Mouse (Mus musculus) pancreas, adult 10 weeks (tissue): Measurements from ENCODE around the gene Zfp345. TPM values are rescaled to one million over a fixed set of nuclear protein-coding genes. Genes with fewer than 3 reads are reported as not detected.

ENCODE experiments used
- polyA plus RNA-seq: library from polyadenylated mRNA; stranded (reverse); fragments of 350-450 nt; fragmentation: Illumina TruSeq; extraction: RNeasy Lipid Tissue Mini Kit (QIAGEN cat#74804); gene quantifications from one replicate; pipeline ENCODE4 v1.2.3, GENCODE M21; 2015; ENCODE audit warnings: low read depth, low replicate concordance; ENCODE audit not compliant: insufficient read depth

Gene Zfp345
- polyA plus RNA-seq, result not detected

GRCm38 (mm10) chr2:150484939-150485778 lies at the start of gene Zfp345:
Zfp345 (minus strand) TSS chr2:150485091.

DNA sequence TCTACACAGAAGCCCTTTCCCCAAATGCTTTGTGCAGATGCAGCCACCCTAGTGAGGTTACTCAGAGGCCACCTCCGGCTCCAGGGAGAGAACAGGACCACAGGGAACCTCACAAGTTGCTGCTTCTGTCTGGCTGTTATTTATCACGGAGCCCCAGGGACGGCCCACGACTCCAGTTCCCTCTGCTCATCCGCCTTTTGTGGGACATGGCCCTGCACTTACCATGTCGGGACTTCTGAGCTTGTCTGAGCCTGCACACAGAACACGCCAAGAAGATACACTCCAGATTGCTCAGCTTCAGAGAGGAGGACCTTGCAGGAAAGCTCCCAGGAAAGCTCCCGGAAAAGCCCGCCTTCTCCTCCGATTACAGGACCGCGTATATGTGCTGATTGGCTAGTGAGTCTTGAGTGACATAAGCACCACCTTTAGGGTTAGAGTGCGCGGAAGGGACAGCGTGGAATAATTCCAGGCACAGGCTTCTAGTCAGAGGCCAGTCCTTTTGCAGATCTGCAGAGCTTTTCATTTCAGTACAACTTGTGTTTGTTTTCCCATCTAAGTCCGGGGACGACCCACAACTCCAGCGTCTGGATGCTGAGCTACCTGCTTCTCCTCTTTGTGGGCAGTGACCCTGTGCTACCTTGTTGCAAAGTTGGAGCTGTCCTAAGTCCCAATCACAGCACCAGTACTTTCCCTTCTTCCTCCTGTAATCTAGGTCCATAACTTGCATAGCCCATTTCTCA lies 33.5 kb downstream of the Zfp345 start, which contains the start of gene Zfp442:
TSS of gene Zfp442 (minus strand) at position 307 of the 740 bp plus-strand sequence.

Other genes starting within 250 kb of the Zfp345 start
- gene Gm21994, start 229.5 kb downstream of the Zfp345 start, polyA plus RNA-seq, result 1.5 TPM
- gene Gm14124, start 227.6 kb downstream of the Zfp345 start, polyA plus RNA-seq, result not detected
- not detected for gene Gm10130, start 161.4 kb downstream of the Zfp345 start, polyA plus RNA-seq
- not detected for gene 3300002I08Rik, start 122.3 kb downstream of the Zfp345 start, polyA plus RNA-seq
- gene Zfp442, start 33.6 kb downstream of the Zfp345 start, polyA plus RNA-seq, result 0.28 TPM
- not detected for gene Cst7, start 85.3 kb upstream of the Zfp345 start, polyA plus RNA-seq
- gene Apmap, start 123.5 kb upstream of the Zfp345 start, polyA plus RNA-seq, result 8.3 TPM
- gene Acss1, start 183.4 kb upstream of the Zfp345 start, polyA plus RNA-seq, result 3.0 TPM
- not detected for gene Vsx1, start 204.3 kb upstream of the Zfp345 start, polyA plus RNA-seq